Mouse (Mus musculus) spleen, postnatal 4 days (tissue): ENCODE measurements around the gene Resp18.

Experiments used
- DNase-seq, 2 experiments: peaks; one replicate each; pipeline ENCODE4 v3.0.0; 2022; ENCODE audit warnings: low spot score in 2 of 2

Resp18 gene

GRCm38 (mm10) chr1:75278228-75278627 lies at the start of gene Resp18:
Gene Resp18 (minus strand): TSS chr1:75278415.
- no peak for DNase-seq

- no peak for DNase-seq
These were observed 49.2 kb upstream of the Resp18 start for GRCm38 (mm10) chr1:75327461-75327860.

GRCm38 (mm10) chr1:75319166-75319565 lies 41.0 kb upstream of the Resp18 start:
- no peak for DNase-seq

- no peak for DNase-seq
These were observed 40.5 kb upstream of the Resp18 start for GRCm38 (mm10) chr1:75318736-75319135.

- no peak for DNase-seq
These were observed 40.1 kb upstream of the Resp18 start for GRCm38 (mm10) chr1:75318301-75318700.

- peak; percentile 100 for DNase-seq
These were observed 39.3 kb upstream of the Resp18 start, which contains the start of gene Dnpep for GRCm38 (mm10) chr1:75317241-75318201. Gene Dnpep (minus strand): TSS chr1:75317990.

GRCm38 (mm10) chr1:75316861-75317240 lies 38.6 kb upstream of the Resp18 start:
- DNase-seq = peak; percentile 81 to 89

- no peak for DNase-seq
These were observed 37.5 kb upstream of the Resp18 start for GRCm38 (mm10) chr1:75315456-75316365.

- no peak for DNase-seq
These were observed 36.8 kb upstream of the Resp18 start for GRCm38 (mm10) chr1:75315011-75315410.

- DNase-seq = no peak
These were observed 33.5 kb upstream of the Resp18 start for GRCm38 (mm10) chr1:75311694-75312093.

GRCm38 (mm10) chr1:75304662-75305061 lies 26.4 kb upstream of the Resp18 start:
- DNase-seq = no peak

- no peak for DNase-seq
These were observed 16.1 kb upstream of the Resp18 start for GRCm38 (mm10) chr1:75294294-75294693.

- DNase-seq = no peak
These were observed 15.1 kb upstream of the Resp18 start for GRCm38 (mm10) chr1:75293331-75293701.

- DNase-seq = no peak
These were observed 14.5 kb upstream of the Resp18 start for GRCm38 (mm10) chr1:75292476-75293330.

GRCm38 (mm10) chr1:75291321-75291720 lies 13.1 kb upstream of the Resp18 start:
- no peak for DNase-seq

GRCm38 (mm10) chr1:75290582-75290981 lies 12.4 kb upstream of the Resp18 start:
- no peak for DNase-seq

GRCm38 (mm10) chr1:75289888-75290431 lies 11.7 kb upstream of the Resp18 start:
- DNase-seq = no peak

GRCm38 (mm10) chr1:75289376-75289775 lies 11.2 kb upstream of the Resp18 start:
- DNase-seq = no peak

- no peak for DNase-seq
These were observed 6.7 kb upstream of the Resp18 start for GRCm38 (mm10) chr1:75284911-75285310.

- no peak for DNase-seq
These were observed 4.8 kb upstream of the Resp18 start for GRCm38 (mm10) chr1:75283017-75283416.
